Mouse (Mus musculus): ENCODE data around the gene Nfasc. TPM values are rescaled to one million over a fixed set of nuclear protein-coding genes. Genes with fewer than 3 reads are reported as not detected.

The Nfasc gene
- total and polyA plus RNA-seq, 3 experiments: 1.5 to 5.7 (median 3.9) TPM

GRCm38 (mm10) chr1:132641049-132641795 lies 100.4 kb downstream of the Nfasc start:
- no peak for DNase-seq

GRCm38 (mm10) chr1:132640256-132640655 lies 101.3 kb downstream of the Nfasc start:
- DNase-seq: no peak

- DNase-seq: no peak
Measured at GRCm38 (mm10) chr1:132637346-132637745, 104.3 kb downstream of the Nfasc start.

- no peak for DNase-seq
Measured at GRCm38 (mm10) chr1:132629611-132630370, 111.8 kb downstream of the Nfasc start.

- no peak for DNase-seq
Measured at GRCm38 (mm10) chr1:132628599-132628998, 113.0 kb downstream of the Nfasc start.

GRCm38 (mm10) chr1:132628183-132628582 lies 113.4 kb downstream of the Nfasc start:
- no peak for DNase-seq

- no peak for DNase-seq
Measured at GRCm38 (mm10) chr1:132626125-132626756, 115.4 kb downstream of the Nfasc start.

- DNase-seq: no peak
Measured at GRCm38 (mm10) chr1:132625034-132625433, 116.6 kb downstream of the Nfasc start.

GRCm38 (mm10) chr1:132624466-132624865 lies 117.1 kb downstream of the Nfasc start:
- no peak for DNase-seq

GRCm38 (mm10) chr1:132623641-132624336 lies 117.8 kb downstream of the Nfasc start:
- DNase-seq: no peak

GRCm38 (mm10) chr1:132612066-132612465 lies 129.5 kb downstream of the Nfasc start:
- DNase-seq: peak; percentile 74

- peak; percentile 58 for DNase-seq
Measured at GRCm38 (mm10) chr1:132609048-132609634, 132.5 kb downstream of the Nfasc start.

GRCm38 (mm10) chr1:132602161-132602560 lies 139.4 kb downstream of the Nfasc start:
- no peak for DNase-seq

- no peak for DNase-seq
Measured at GRCm38 (mm10) chr1:132598024-132598423, 143.6 kb downstream of the Nfasc start.

- DNase-seq: no peak
Measured at GRCm38 (mm10) chr1:132595741-132596140, 145.9 kb downstream of the Nfasc start.

- DNase-seq: peak; percentile 65
Measured at GRCm38 (mm10) chr1:132594587-132594986, 147.0 kb downstream of the Nfasc start.

GRCm38 (mm10) chr1:132592145-132592544 lies 149.5 kb downstream of the Nfasc start:
- no peak for DNase-seq

GRCm38 (mm10) chr1:132591399-132591930 lies 150.1 kb downstream of the Nfasc start:
- DNase-seq: no peak

GRCm38 (mm10) chr1:132586679-132587201 lies 154.9 kb downstream of the Nfasc start:
- DNase-seq: no peak

- DNase-seq: no peak
Measured at GRCm38 (mm10) chr1:132585376-132585775, 156.2 kb downstream of the Nfasc start.

GRCm38 (mm10) chr1:132582998-132583604 lies 158.5 kb downstream of the Nfasc start:
- DNase-seq: no peak
